Mouse (Mus musculus) E14TG2a.4 (cell line): ENCODE results near the gene Tmem216.

Source experiments
- CTCF ChIP-seq: conservative IDR thresholded peaks from 2 replicates; pipeline ENCODE4 v1.5.1; 2014; ENCODE audit warnings: low read length
- NANOG ChIP-seq: IDR thresholded peaks from 2 replicates; pipeline ENCODE4 v1.6.1; 2014; ENCODE audit warnings: borderline replicate concordance, low read length, mixed read lengths
- POU5F1 ChIP-seq: IDR thresholded peaks from 2 replicates; pipeline ENCODE4 v1.6.1; 2014; ENCODE audit warnings: low read length, borderline replicate concordance

GRCm38 (mm10) chr19:10565217-10565616 is 9.2 kb upstream of the Tmem216 start:
- TF ChIP-seq CTCF (no peak), POU5F1 (no peak), NANOG (no peak)
